Mouse (Mus musculus) kidney, adult 2 months (tissue): ENCODE results near the gene Cmklr1.

Experiments used
- CTCF ChIP-seq: fragments of 200-500 bp; conservative IDR thresholded peaks from 2 replicates; pipeline ENCODE4 v1.5.1; 2011; ENCODE audit warnings: low read depth, mild to moderate bottlenecking, control low read depth, low read length, moderate library complexity, mixed read lengths; ENCODE audit not compliant: insufficient read depth, insufficient read length
- POLR2A ChIP-seq: fragments of 200-500 bp; IDR thresholded peaks from one replicate; pipeline ENCODE4 v1.6.1; 2011; ENCODE audit warnings: low read depth, low read length, control low read depth

DNA sequence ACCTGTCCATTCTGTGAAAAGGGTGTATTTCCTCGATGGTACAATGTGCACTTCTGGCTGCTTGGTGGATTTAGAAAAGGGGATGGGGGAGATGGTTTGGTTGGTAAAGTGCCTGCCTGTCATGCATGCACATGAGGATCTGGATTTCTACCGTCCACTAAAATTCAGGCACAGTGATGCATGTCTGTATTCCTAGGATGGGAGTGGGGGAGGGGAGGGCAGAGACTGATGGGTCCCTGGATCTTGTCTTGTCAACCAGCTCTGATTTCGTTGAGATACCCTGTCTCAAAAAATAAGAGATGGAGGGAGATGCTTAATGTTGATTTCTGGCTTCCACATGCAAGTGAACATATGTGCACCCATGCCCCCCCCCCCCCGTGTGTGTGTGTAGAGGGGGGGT lies 43.8 kb upstream of the Cmklr1 start:
- TF ChIP-seq CTCF (no peak), POLR2A (no peak)
